Mouse (Mus musculus): ENCODE results near the gene Kcnma1.
A peak's percentile ranks its signal among the peaks of the same experiment; 100 is the strongest.

Gene Kcnma1

GRCm38 (mm10) chr14:23689681-23690080 lies 324.6 kb downstream of the Kcnma1 start:
- DNase-seq (ENCODE audit: low read depth, low spot score) = no peak

- DNase-seq (ENCODE audit: low read depth, low spot score) = no peak
Observed at GRCm38 (mm10) chr14:23688513-23688912, 325.8 kb downstream of the Kcnma1 start.

GRCm38 (mm10) chr14:23684463-23685066 lies 329.7 kb downstream of the Kcnma1 start:
- no peak for DNase-seq (ENCODE audit: low read depth, low spot score)

- no peak for DNase-seq (ENCODE audit: low read depth, low spot score)
Observed at GRCm38 (mm10) chr14:23682758-23683157, 331.5 kb downstream of the Kcnma1 start.

GRCm38 (mm10) chr14:23679378-23679777 lies 334.9 kb downstream of the Kcnma1 start:
- no peak for DNase-seq (ENCODE audit: low read depth, low spot score)

- DNase-seq (ENCODE audit: low read depth, low spot score) = no peak
Observed at GRCm38 (mm10) chr14:23666420-23666819, 347.9 kb downstream of the Kcnma1 start.

GRCm38 (mm10) chr14:23651682-23652081 lies 362.6 kb downstream of the Kcnma1 start:
- DNase-seq (ENCODE audit: low read depth, low spot score) = no peak

- DNase-seq (ENCODE audit: low read depth, low spot score) = no peak
Observed at GRCm38 (mm10) chr14:23650126-23650525, 364.2 kb downstream of the Kcnma1 start.

GRCm38 (mm10) chr14:23645361-23646063 lies 368.8 kb downstream of the Kcnma1 start:
- DNase-seq (ENCODE audit: low read depth, low spot score) = no peak

- DNase-seq (ENCODE audit: low read depth, low spot score) = peak; percentile 24
Observed at GRCm38 (mm10) chr14:23643162-23643561, 371.1 kb downstream of the Kcnma1 start.

- no peak for DNase-seq (ENCODE audit: low read depth, low spot score)
Observed at GRCm38 (mm10) chr14:23640665-23641064, 373.6 kb downstream of the Kcnma1 start.

GRCm38 (mm10) chr14:23638078-23638695 lies 376.1 kb downstream of the Kcnma1 start:
- no peak for DNase-seq (ENCODE audit: low read depth, low spot score)

- DNase-seq (ENCODE audit: low read depth, low spot score) = no peak
Observed at GRCm38 (mm10) chr14:23635903-23636302, 378.4 kb downstream of the Kcnma1 start.

- DNase-seq (ENCODE audit: low read depth, low spot score) = no peak
Observed at GRCm38 (mm10) chr14:23633011-23633595, 381.2 kb downstream of the Kcnma1 start.

- no peak for DNase-seq (ENCODE audit: low read depth, low spot score)
Observed at GRCm38 (mm10) chr14:23626925-23627324, 387.4 kb downstream of the Kcnma1 start.

- no peak for DNase-seq (ENCODE audit: low read depth, low spot score)
Observed at GRCm38 (mm10) chr14:23626114-23626513, 388.2 kb downstream of the Kcnma1 start.

GRCm38 (mm10) chr14:23625436-23625835 lies 388.9 kb downstream of the Kcnma1 start:
- no peak for DNase-seq (ENCODE audit: low read depth, low spot score)

- DNase-seq (ENCODE audit: low read depth, low spot score) = no peak
Observed at GRCm38 (mm10) chr14:23624455-23624854, 389.8 kb downstream of the Kcnma1 start.

- DNase-seq (ENCODE audit: low read depth, low spot score) = no peak
Observed at GRCm38 (mm10) chr14:23620685-23621084, 393.6 kb downstream of the Kcnma1 start.

- no peak for DNase-seq (ENCODE audit: low read depth, low spot score)
Observed at GRCm38 (mm10) chr14:23618973-23619372, 395.3 kb downstream of the Kcnma1 start.

- no peak for DNase-seq (ENCODE audit: low read depth, low spot score)
Observed at GRCm38 (mm10) chr14:23618081-23618480, 396.2 kb downstream of the Kcnma1 start.

- no peak for DNase-seq (ENCODE audit: low read depth, low spot score)
Observed at GRCm38 (mm10) chr14:23610054-23610453, 404.2 kb downstream of the Kcnma1 start.

- DNase-seq (ENCODE audit: low read depth, low spot score) = no peak
Observed at GRCm38 (mm10) chr14:23605740-23606139, 408.6 kb downstream of the Kcnma1 start.
